Mouse (Mus musculus) cerebellum, postnatal 10 days (tissue): ENCODE results near the gene Thra.

Source experiments
- DNase-seq, 2 experiments: peaks; one replicate each; pipeline ENCODE4 v3.0.0; 2021; ENCODE audit warnings: mixed read lengths in 2 of 2

The Thra gene

GRCm38 (mm10) chr11:98740393-98741050 is at the start of gene Thra:
Gene Thra (plus strand): TSS chr11:98740638.
- DNase-seq = peak; percentile 80

GRCm38 (mm10) chr11:98693201-98693600 is 47.2 kb upstream of the Thra start:
- no peak for DNase-seq

GRCm38 (mm10) chr11:98693746-98694145 is 46.7 kb upstream of the Thra start:
- no peak for DNase-seq

- peak; percentile 71 to 72 for DNase-seq
Measured at GRCm38 (mm10) chr11:98694301-98694700, 46.1 kb upstream of the Thra start.

GRCm38 (mm10) chr11:98695408-98695807 is 45.0 kb upstream of the Thra start:
- DNase-seq = peak; percentile 54 to 67

- DNase-seq = no peak
Measured at GRCm38 (mm10) chr11:98696454-98697216, 43.8 kb upstream of the Thra start.

- no peak for DNase-seq
Measured at GRCm38 (mm10) chr11:98697225-98697624, 43.2 kb upstream of the Thra start.

GRCm38 (mm10) chr11:98698849-98699640 is 41.4 kb upstream of the Thra start:
- peak in 1 of 2 experiments; percentile 47 for DNase-seq

GRCm38 (mm10) chr11:98699911-98700310 is 40.5 kb upstream of the Thra start:
- peak; percentile 91 to 92 for DNase-seq

- DNase-seq = no peak
Measured at GRCm38 (mm10) chr11:98701213-98701670, 39.2 kb upstream of the Thra start, which contains the start of gene Csf3. Gene Csf3 (plus strand): TSS chr11:98701263.

GRCm38 (mm10) chr11:98702323-98702722 is 38.1 kb upstream of the Thra start:
- DNase-seq = peak; percentile 47 to 55

GRCm38 (mm10) chr11:98705021-98705420 is 35.4 kb upstream of the Thra start:
- no peak for DNase-seq

GRCm38 (mm10) chr11:98707401-98708281 is 32.8 kb upstream of the Thra start:
- DNase-seq = peak in 1 of 2 experiments; percentile 31

GRCm38 (mm10) chr11:98708282-98708956 is 32.0 kb upstream of the Thra start:
- no peak for DNase-seq

GRCm38 (mm10) chr11:98709001-98709741 is 31.3 kb upstream of the Thra start:
- DNase-seq = peak in 1 of 2 experiments; percentile 44

- DNase-seq = peak; percentile 90 to 94
Measured at GRCm38 (mm10) chr11:98710416-98711045, 29.9 kb upstream of the Thra start.

GRCm38 (mm10) chr11:98711046-98711434 is 29.4 kb upstream of the Thra start:
- DNase-seq = no peak

GRCm38 (mm10) chr11:98712009-98712408 is 28.4 kb upstream of the Thra start:
- DNase-seq = peak; percentile 72 to 78

- no peak for DNase-seq
Measured at GRCm38 (mm10) chr11:98713703-98714102, 26.7 kb upstream of the Thra start.

GRCm38 (mm10) chr11:98715946-98716345 is 24.5 kb upstream of the Thra start:
- DNase-seq = no peak
